23 mouse cellular contexts compared by ENCODE assay signal in genomic region chr12:113023082-113023481, GRCm38 (mm10). TPM values are rescaled to one million over a fixed set of nuclear protein-coding genes. Genes with fewer than 3 reads are reported as not detected.
DNase-seq lines count a peak whose midpoint lies in the region; ATAC-seq and TF ChIP-seq lines count a peak whose summit lies in the region.
"Had no signal": no experiment of that assay in that cellular context is flagged by ENCODE, and none has a peak within 500 bp of the region (broad histone marks: within the 10 kb centered on the region; RNA-seq: fewer than 3 reads in every experiment).

No protein-coding gene starts in this region.

- H3K27ac ChIP-seq in macrophage, result peak overlapping the region; percentile 62
- H3K27ac ChIP-seq in midbrain, postnatal 0 days (ENCODE audit: low read depth, low read length), result no peak overlapping the region
- no peak overlapping the region for H3K27ac ChIP-seq in forebrain, embryonic 13.5 days
- H3K27ac ChIP-seq: embryonic facial prominence, embryonic 12.5 days; heart, embryonic 10.5 days; hindbrain, postnatal 0 days; liver, embryonic 12.5 days; midbrain, embryonic 12.5 days; neural tube, embryonic 12.5 days; stomach, embryonic 15.5 days had no signal

- no peak for ATAC-seq in midbrain, postnatal 0 days (ENCODE audit: low FRiP score)
- ATAC-seq in forebrain, embryonic 13.5 days, result no peak
- ATAC-seq: hindbrain, postnatal 0 days; liver, embryonic 12.5 days had no signal

- H3K4me1 ChIP-seq in midbrain, postnatal 0 days (ENCODE audit: insufficient read depth, low read length), result no peaks in the 10 kb centered on the region
- peaks cover 6% of the 10 kb centered on the region for H3K4me1 ChIP-seq in forebrain, embryonic 13.5 days
- H3K4me1 ChIP-seq: embryonic facial prominence, embryonic 12.5 days had no signal

- H3K79me2 ChIP-seq in macrophage (ENCODE audit: inconsistent target), result peaks cover 95% of the 10 kb centered on the region

- no peak overlapping the region for H3K4me2 ChIP-seq in midbrain, postnatal 0 days (ENCODE audit: low read depth, low read length, poor library complexity, severe bottlenecking)
- H3K4me2 ChIP-seq in forebrain, embryonic 13.5 days, result no peak overlapping the region
- H3K4me2 ChIP-seq: embryonic facial prominence, embryonic 12.5 days; liver, embryonic 12.5 days; midbrain, embryonic 12.5 days; neural tube, embryonic 12.5 days; stomach, embryonic 15.5 days had no signal

- no peak for TF ChIP-seq CTCF in midbrain, postnatal 0 days (IDR thresholded peaks at IDR 0.05)

- H3K27me3 ChIP-seq in midbrain, postnatal 0 days (ENCODE audit: insufficient read depth, low read length), result no peaks in the 10 kb centered on the region
- H3K27me3 ChIP-seq in forebrain, embryonic 13.5 days, result no peaks in the 10 kb centered on the region
- H3K27me3 ChIP-seq: embryonic facial prominence, embryonic 12.5 days; liver, embryonic 12.5 days; midbrain, embryonic 12.5 days; neural tube, embryonic 12.5 days; stomach, embryonic 15.5 days had no signal

- peak; percentile 56 for DNase-seq in lung, postnatal 36 days
- no peak for DNase-seq in lung, postnatal 25 days (ENCODE audit: low spot score)
- DNase-seq in Muller cell, postnatal 12 days (ENCODE audit: inconsistent ontology term), result peak; percentile 60
- DNase-seq in midbrain, postnatal 0 days (ENCODE audit: low spot score), result no peak
- no peak for DNase-seq in thymus, postnatal 36 days
- DNase-seq: cerebellum, adult 18-20 months; gastrocnemius, postnatal 14 days; heart, postnatal 14 days; kidney, adult 18-20 months; kidney, postnatal 4 days; layer of hippocampus, postnatal 36 days; left cerebral cortex, postnatal 4 days; thymus, postnatal 14 days had no signal

- H3K36me3 ChIP-seq in macrophage (ENCODE audit: inconsistent target), result peaks cover 26% of the 10 kb centered on the region; the same call in 1 of the 2 replicates
- peaks cover 14% of the 10 kb centered on the region for H3K36me3 ChIP-seq in midbrain, postnatal 0 days (ENCODE audit: insufficient read depth, low read length)
- peaks cover 48% of the 10 kb centered on the region for H3K36me3 ChIP-seq in forebrain, embryonic 13.5 days (ENCODE audit: poor library complexity, severe bottlenecking)

- WGBS in macrophage (ENCODE audit: missing documents), result 46% methylated on average over 4 of the region's 4 CpGs
- 84% methylated on average over 4 of the region's 4 CpGs for WGBS in midbrain, postnatal 0 days
- WGBS in forebrain, embryonic 13.5 days, result 87% methylated on average over 4 of the region's 4 CpGs

- H3K9me3 ChIP-seq in midbrain, postnatal 0 days (ENCODE audit: low read length), result no peaks in the 10 kb centered on the region
- H3K9me3 ChIP-seq in forebrain, embryonic 13.5 days (replicated peaks), result no peaks in the 10 kb centered on the region
- H3K9me3 ChIP-seq: embryonic facial prominence, embryonic 12.5 days; heart, embryonic 10.5 days; liver, embryonic 12.5 days; midbrain, embryonic 12.5 days; neural tube, embryonic 12.5 days; stomach, embryonic 15.5 days had no signal

- H3K4me3 ChIP-seq in macrophage (ENCODE audit: inconsistent target), result no peak overlapping the region
- no peak overlapping the region for H3K4me3 ChIP-seq in midbrain, postnatal 0 days (ENCODE audit: low read depth, low read length)
- H3K4me3 ChIP-seq in forebrain, embryonic 13.5 days, result no peak overlapping the region
- H3K4me3 ChIP-seq: embryonic facial prominence, embryonic 12.5 days; heart, embryonic 10.5 days; liver, embryonic 12.5 days; midbrain, embryonic 12.5 days; neural tube, embryonic 12.5 days; stomach, embryonic 15.5 days had no signal

- no peak overlapping the region for H3K9ac ChIP-seq in midbrain, postnatal 0 days (replicated peaks; ENCODE audit: low read length, poor library complexity, severe bottlenecking)
- no peak overlapping the region for H3K9ac ChIP-seq in forebrain, embryonic 13.5 days
- H3K9ac ChIP-seq: embryonic facial prominence, embryonic 12.5 days; liver, embryonic 12.5 days; midbrain, embryonic 12.5 days; neural tube, embryonic 12.5 days; stomach, embryonic 15.5 days had no signal

RNA-seq across cellular contexts. Expression of gene Pacs2, which starts 8.8 kb away (rescaled TPM):
- total RNA-seq in macrophage (2018; cell fraction: chromatin; rRNA removed), result 100 to 1,000 TPM in 21 of 26 experiments, 10 to 100 TPM in 5; 43.0 to 223 (median 156) TPM
- total RNA-seq in macrophage (2018; cell fraction: cytosol; rRNA removed), result 10 to 100 TPM; 48.1 to 83.4 (median 70.4) TPM
- 100 to 1,000 TPM in 13 of 26 experiments, 10 to 100 TPM in 13; 44.8 to 156 (median 99.8) TPM for total RNA-seq in macrophage (2018; cell fraction: nucleus; rRNA removed)
- 42.2 to 56.7 TPM (median 54.3 TPM) in 3 replicates for polyA plus RNA-seq in macrophage (2018)
- total RNA-seq in midbrain, postnatal 0 days (2014; rRNA removed), result 133 and 162 TPM in 2 replicates
- polyA plus RNA-seq in midbrain, postnatal 0 days (2015; fragmentation: Nextera tagmentation; extraction: Ambion mirVana), result 22.4 and 25.8 TPM in 2 replicates
- 17.4 and 20.9 TPM in 2 replicates for polyA plus RNA-seq in forebrain, embryonic 13.5 days (2015; fragmentation: Nextera tagmentation; extraction: Ambion mirVana)

RNA-seq across cellular contexts. Expression of gene Brf1, which starts 22.6 kb away (rescaled TPM):
- 100 to 1,000 TPM; 183 to 360 (median 252) TPM for total RNA-seq in macrophage (2018; cell fraction: chromatin; rRNA removed)
- 10 to 100 TPM in 18 of 26 experiments, 1 to 10 TPM in 8; 6.4 to 22.0 (median 13.0) TPM for total RNA-seq in macrophage (2018; cell fraction: cytosol; rRNA removed)
- total RNA-seq in macrophage (2018; cell fraction: nucleus; rRNA removed), result 100 to 1,000 TPM in 18 of 26 experiments, 10 to 100 TPM in 8; 64.8 to 206 (median 130) TPM
- 15.4 to 26.6 TPM (median 18.3 TPM) in 3 replicates for polyA plus RNA-seq in macrophage (2018)
- total RNA-seq in midbrain, postnatal 0 days (2014; rRNA removed), result 42.1 and 51.3 TPM in 2 replicates
- polyA plus RNA-seq in midbrain, postnatal 0 days (2015; fragmentation: Nextera tagmentation; extraction: Ambion mirVana), result 34.9 and 39.0 TPM in 2 replicates
- 62.5 and 68.8 TPM in 2 replicates for polyA plus RNA-seq in forebrain, embryonic 13.5 days (2015; fragmentation: Nextera tagmentation; extraction: Ambion mirVana)

RNA-seq across cellular contexts. Expression of gene Btbd6, which starts 46.8 kb away (rescaled TPM):
- total RNA-seq in macrophage (2018; cell fraction: chromatin; rRNA removed), result 10 to 100 TPM in 2 of 26 experiments, 1 to 10 TPM in 23, not detected in 1; 1.1 to 16.4 (median 4.0) TPM
- total RNA-seq in macrophage (2018; cell fraction: cytosol; rRNA removed), result 10 to 100 TPM in 2 of 26 experiments, 1 to 10 TPM in 24; 2.7 to 11.0 (median 5.0) TPM
- total RNA-seq in macrophage (2018; cell fraction: nucleus; rRNA removed), result 10 to 100 TPM in 3 of 26 experiments, 1 to 10 TPM in 23; 1.9 to 17.2 (median 4.7) TPM
- 5.3 to 10.9 TPM (median 9.7 TPM) in 3 replicates for polyA plus RNA-seq in macrophage (2018)
- 79.0 and 81.6 TPM in 2 replicates for total RNA-seq in midbrain, postnatal 0 days (2014; rRNA removed)
- polyA plus RNA-seq in midbrain, postnatal 0 days (2015; fragmentation: Nextera tagmentation; extraction: Ambion mirVana), result 58.4 and 61.9 TPM in 2 replicates
- 30.3 and 32.7 TPM in 2 replicates for polyA plus RNA-seq in forebrain, embryonic 13.5 days (2015; fragmentation: Nextera tagmentation; extraction: Ambion mirVana)

RNA-seq across cellular contexts. Expression of gene Tex22, which starts 51.2 kb away (rescaled TPM):
- 1 to 10 TPM in 21 of 26 experiments, under 1 TPM in 4, not detected in 1; 0.71 to 7.4 (median 1.4) TPM for total RNA-seq in macrophage (2018; cell fraction: chromatin; rRNA removed)
- under 1 TPM in 2 of 26 experiments, not detected in 24; 0.20 to 0.39 TPM for total RNA-seq in macrophage (2018; cell fraction: cytosol; rRNA removed)
- total RNA-seq in macrophage (2018; cell fraction: nucleus; rRNA removed), result 1 to 10 TPM in 6 of 26 experiments, under 1 TPM in 10, not detected in 10; 0.46 to 2.0 (median 0.76) TPM
- not detected in 3 replicates for polyA plus RNA-seq in macrophage (2018)
- 0.85 and 2.2 TPM in 2 replicates for total RNA-seq in midbrain, postnatal 0 days (2014; rRNA removed)
- 0.15 TPM in 1 of 2 replicates, not detected in the other for polyA plus RNA-seq in midbrain, postnatal 0 days (2015; fragmentation: Nextera tagmentation; extraction: Ambion mirVana)
- polyA plus RNA-seq in forebrain, embryonic 13.5 days (2015; fragmentation: Nextera tagmentation; extraction: Ambion mirVana), result not detected in 2 replicates
- polyA plus RNA-seq: heart, embryonic 10.5 days; hindbrain, postnatal 0 days; liver, embryonic 12.5 days; midbrain, embryonic 12.5 days; neural tube, embryonic 12.5 days; small intestine, adult 2 months; stomach, embryonic 15.5 days had no signal

Comparison
In these comparisons a context has a peak if more than half of its experiments do, and no peak if none do; other contexts are left out.
1. DNase-seq: peak in lung, postnatal 36 days (single experiment) and Muller cell, postnatal 12 days (single experiment); none in lung, postnatal 25 days (single experiment), midbrain, postnatal 0 days (single experiment) and thymus, postnatal 36 days (0 of 2).